Mouse (Mus musculus) frontal cortex, postnatal 14 days (tissue): Measurements from ENCODE around the gene Slc43a1.

Experiments
- DNase-seq, 2 experiments: peaks; one replicate each; pipeline ENCODE4 v3.0.0; 2022; ENCODE audit warnings: low spot score in 2 of 2

The Slc43a1 gene

DNA sequence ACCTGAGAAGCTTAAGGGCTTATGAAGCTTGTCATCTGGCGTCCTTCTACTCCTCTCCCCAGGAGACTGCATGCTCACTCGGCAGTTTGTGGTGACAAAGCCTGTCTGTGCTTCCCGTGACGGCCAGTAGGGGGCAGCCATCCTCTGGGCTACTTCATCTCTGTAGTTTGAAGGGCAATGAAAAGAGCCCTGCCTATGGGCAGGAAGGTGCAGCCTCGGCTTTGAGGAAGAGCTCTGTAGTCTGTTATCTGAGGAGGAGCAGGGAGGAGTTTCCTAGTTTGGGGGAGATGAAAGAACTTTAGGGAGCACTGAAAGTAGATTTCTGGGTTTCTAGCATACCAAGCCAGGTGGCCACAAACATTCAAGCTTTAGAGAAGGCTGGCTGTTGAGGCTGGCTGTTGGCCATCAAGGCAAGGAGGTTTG lies 29.9 kb downstream of the Slc43a1 start:
- DNase-seq, result peak; percentile 68 to 72

DNA sequence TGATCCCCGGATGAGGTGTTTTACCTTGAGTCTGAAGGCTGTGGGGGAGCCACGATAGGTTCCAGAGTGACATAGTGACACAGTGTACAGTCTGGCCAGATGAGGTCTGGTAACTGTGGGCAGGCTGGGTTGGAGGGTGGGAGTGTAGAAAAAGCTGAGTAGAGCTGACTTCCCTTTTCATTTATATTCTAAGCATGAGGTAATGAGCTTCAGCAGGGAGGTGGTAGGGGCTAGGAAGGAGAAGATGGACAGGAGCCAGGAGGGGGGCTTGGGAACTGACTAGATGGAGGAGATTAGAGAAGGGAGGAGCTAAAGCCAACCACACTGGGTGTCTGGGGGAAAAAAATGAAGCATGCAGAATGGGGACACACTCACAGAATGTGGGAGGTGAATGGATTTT lies 30.3 kb downstream of the Slc43a1 start:
- no peak for DNase-seq

DNA sequence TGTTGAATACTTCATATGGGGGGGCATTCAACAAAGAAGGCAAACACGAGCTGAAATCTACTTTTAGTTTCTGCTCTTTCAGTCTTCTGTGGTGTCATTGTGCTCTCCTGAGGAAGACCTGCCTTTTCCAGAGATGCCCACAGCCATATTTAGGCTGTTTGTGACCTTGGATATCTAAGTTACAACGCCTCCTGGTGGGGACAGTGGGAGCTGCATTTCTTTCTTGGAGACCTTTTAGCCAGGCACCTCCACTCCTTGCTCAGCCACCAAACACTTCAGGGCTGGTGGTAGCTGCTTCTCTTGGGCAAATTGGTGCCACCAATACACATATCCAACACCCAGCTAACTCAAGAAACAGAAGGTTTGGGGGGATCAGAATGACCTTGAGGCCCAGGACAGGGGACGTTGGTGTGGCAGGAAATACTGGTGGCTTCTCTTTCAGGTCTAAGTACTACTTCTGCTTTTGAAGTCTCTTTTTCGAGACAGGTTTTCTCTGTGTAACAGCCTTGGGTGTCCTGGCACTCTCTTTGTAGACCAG lies 32.0 kb downstream of the Slc43a1 start:
- DNase-seq, result no peak

DNA sequence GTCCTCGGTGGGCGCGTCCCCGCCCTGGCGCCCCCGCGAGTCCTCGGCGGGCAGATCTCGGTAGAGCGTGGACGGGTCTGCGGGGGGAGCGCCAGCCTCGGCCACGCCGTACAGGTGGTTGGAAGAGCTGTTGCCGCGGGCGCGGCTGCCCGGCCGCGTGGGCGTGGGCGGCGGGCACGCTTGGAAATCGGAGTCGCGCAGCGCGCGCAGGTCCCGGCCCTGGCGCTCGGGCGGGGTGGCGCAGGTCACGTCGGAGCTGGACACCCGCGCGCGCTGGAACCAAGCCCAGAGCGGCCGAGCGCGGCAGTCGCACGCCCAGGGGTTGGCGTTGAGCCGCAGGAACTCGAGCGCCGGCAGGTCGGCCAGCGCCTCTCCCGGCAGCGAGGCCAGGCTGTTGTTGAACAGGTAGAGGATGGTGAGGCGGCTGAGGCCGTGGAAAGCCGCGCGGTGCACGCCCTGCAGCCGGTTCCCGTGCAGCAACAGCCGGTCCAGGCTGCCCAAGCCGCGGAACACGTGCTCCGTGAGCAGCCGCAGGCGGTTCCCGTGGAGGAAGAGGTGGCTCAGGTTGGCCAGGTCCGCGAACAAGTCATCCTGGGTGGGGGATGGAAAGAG lies 33.6 kb downstream of the Slc43a1 start:
- DNase-seq, result no peak

DNA sequence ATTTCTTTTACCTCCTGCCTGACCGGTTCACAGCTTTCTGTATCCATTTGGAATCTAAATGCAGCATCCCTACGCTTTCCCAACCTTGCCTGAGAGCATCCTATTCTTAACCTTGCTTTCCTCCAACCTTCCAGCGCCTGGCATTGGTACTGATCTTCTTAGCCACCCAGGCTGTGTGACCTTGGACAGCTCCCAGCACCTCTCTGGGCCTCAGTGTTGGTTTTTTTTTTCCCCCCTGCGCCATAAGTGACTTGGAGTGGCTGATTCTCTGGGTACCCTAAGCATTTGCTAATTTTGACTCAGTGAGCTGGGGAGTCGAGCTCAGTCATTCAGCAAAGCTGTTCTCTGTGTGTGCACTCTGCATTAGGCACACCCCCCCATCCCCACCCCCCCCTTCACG lies 37.2 kb downstream of the Slc43a1 start:
- no peak for DNase-seq

DNA sequence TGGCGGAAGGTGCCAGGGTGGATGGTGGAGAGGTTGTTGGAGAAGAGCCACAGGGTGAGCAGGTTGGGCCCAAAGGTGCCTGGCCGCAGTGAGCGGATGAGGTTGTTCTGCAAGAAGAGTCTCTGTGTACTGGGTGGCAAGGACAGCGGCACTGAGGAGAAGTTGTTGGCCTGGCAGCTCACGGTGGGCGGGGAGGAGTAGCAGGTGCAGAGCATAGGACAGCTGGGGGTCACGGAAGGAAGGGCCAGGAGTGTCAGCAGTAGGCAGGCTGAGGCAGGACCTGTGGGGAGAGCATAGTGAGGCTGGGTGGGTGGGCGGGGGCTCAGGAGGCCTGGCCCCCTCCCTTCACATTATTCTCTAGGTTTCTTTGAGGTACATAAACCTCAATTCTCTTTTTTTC lies 41.9 kb downstream of the Slc43a1 start:
- peak in 1 of 2 experiments; percentile 4 for DNase-seq

DNA sequence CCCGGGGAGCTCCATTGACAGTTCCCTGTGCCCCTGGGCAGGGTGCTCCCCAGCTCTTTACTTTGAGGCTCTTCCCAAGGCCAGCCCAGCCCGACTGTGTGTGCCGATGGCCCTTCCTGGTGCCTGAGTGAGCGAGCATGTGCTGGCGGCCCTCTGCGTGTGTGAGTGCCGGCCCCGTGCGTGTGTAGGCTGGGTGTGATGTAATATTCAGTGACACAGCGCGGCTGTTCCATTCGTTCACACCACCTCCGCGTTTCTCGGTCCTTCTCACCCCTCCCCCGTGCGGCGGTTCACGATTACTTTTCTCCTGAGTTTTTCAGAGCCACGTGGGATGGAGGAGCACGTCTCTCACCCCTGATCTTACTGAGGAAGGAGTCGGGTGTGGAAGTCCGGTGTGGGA lies 44.0 kb downstream of the Slc43a1 start:
- DNase-seq, result peak in 1 of 2 experiments; percentile 69

DNA sequence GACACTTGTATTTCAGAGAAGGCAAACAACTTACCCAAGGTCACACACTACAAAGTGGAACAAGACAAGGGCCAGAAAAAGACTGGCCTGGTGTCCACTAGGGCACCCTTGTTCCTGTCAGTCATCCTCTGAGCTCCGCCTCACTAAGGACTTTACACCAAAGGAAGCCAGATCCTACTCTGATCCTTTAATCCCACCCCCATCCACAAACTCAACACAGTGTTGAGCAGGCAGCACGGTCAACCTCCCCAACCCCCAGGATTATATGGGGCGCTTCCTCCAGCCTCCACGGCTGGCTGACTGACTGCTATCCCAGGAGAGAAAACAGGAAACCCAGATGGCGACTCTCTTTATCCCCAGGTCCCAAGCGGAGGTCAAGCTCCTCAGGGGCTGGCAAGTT lies 44.4 kb downstream of the Slc43a1 start:
- no peak for DNase-seq

DNA sequence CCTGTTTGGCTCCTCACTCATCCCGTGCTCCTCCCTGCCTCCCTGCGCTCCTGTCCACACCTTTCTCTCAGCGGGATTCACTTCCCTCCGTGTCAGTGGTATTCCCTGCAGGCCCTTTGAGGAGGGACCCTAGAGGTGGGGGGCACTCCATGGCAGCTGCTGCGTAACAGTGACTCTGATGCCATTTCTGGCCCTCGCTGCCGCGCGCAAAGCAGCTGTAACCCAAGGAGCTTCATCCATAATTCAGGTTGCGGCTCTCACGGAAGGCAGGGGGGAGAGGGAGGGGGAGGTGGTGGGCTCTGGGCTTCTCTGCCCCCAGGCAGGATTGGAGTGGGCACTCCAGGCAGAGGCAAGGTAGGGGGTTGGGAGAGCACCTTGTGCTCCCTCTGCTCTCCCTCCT lies 44.9 kb downstream of the Slc43a1 start:
- peak in 1 of 2 experiments; percentile 3 for DNase-seq

DNA sequence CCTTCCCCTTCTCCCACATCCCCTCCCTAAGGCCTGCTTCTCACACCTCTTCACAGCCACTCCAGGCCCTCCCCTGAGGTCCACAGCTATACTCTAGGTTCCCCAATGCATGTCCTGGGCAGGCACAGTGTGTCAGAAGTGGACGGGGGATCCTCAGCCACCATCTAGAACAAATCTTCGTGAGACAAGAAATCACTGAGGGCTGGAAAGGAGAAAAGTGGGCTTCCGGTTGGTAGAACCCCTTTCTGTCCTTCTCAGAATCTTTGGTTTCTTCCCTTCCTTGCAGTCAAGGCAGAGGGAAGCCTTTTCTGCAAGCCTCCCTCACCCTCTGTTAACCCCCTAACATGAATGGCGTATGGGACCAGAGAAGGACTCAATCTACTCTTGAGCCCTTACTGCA lies 45.3 kb downstream of the Slc43a1 start:
- DNase-seq, result peak in 1 of 2 experiments; percentile 2

DNA sequence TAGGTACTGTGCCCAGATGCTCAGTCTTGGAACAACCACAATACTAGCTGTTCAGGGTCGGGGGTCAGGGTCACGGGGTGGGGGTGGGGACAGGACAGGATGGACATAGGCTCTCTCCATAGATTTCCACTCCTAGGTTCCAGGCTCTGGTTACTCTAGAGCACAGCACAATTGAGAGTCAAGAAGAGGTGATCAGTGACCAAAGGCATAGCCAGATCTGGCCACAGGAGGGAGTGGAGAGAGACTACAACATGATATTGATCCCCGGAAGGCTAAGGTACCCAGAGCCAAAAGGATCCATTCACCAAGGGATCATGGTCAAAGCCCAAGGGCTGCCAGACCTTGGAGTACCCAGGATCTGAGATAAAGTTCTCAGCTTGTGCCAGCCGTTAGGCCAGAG lies 46.0 kb downstream of the Slc43a1 start:
- DNase-seq, result peak in 1 of 2 experiments; percentile 3

DNA sequence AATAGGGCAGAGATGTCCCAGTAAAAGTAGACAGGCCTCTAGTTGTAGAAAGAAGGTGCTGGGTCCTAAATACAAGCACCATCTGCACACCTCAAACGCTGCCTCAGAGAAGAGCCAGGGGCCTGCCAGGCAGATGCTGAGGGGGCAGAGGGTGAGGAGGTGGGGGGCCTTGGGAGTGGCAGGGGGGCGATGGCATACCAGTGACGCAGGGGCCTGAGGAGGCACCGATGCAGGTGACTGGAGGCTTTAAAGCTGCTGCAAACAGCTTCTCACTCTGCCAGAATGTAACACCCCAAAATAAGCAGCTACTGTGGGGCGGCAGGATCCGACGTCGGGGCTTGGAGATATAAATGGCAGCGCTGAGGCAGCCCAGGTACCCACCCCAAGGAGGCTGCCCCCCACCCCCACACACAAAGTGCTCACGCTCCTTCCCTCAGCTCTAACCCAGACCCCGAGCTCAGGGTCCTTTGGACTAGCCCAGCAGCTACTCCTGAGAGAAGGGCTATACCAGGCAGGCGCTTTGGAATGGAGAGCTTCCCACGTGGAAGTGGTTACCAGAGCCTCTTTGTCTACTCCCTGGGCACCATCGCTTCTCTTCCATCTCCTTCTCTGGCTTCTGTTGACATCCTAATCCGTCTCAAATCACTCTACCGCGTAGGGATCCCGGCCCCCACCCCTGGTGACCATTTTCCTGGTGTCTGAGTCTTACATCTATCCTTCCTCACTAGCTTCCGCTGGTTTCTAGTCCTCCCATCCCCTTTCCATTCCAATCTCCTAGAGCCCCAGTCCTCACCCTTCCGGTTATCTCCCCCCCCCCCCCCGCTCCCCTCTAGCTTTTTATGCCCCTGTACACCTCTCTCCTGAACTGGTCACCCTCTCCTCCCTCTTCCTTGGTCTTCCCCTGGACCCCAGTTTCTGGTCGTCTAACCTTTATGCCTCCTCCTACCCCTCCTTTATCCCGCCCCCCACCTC lies 46.7 kb downstream of the Slc43a1 start:
- DNase-seq, result peak in 1 of 2 experiments; percentile 9

DNA sequence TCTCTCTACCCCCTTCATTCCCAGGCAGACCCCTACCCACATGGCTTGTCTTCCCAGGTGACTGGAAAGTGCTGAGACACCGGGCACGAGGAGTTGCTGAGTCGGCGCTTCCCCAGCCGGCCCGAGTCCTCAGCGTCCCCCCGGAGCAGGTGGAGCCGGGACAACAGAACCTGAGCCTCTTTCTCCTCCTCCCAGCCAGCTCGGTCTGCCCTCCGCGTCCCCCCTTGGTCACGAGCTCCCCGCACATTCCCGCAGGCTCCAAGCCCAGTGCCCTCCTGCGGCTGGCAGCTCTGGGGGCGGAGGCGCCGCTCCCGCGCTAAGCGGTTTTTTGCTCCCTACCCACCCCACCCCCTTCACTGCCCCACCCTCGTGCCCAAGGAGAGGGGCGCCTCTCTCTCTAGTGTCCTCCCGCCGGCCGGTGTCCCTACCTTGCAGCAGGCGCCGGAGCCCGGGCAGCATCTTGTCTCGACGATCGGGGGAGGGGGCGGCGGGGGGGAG lies 47.6 kb downstream of the Slc43a1 start, which contains the start of gene Rtn4rl2:
Rtn4rl2 (minus strand) TSS at position 477 of the 498 bp plus-strand sequence.
- DNase-seq, result peak in 1 of 2 experiments; percentile 19

DNA sequence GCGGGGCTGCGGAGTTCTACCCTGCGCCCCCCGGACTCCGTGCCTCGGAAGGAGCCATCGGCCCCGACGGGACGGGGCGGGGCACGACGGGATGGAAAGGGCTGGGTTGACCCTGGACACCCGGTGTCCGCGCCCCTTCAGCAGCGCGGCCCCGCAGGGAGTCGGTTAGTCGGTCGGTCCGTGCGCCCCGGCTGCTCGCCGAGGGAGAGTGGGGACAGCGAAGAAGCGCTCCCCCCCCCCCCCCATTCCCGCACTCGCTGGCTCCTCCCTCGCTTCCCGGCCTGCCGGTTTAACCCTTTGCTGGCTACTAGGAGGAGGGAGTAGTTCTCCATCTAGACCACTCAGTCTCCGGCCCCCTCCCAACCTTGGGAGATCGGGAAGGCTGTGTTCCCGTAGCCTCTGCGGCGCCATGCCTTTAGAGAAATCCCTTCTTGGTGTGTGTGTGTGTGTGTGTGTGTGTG lies 48.2 kb downstream of the Slc43a1 start:
- peak in 1 of 2 experiments; percentile 29 for DNase-seq

DNA sequence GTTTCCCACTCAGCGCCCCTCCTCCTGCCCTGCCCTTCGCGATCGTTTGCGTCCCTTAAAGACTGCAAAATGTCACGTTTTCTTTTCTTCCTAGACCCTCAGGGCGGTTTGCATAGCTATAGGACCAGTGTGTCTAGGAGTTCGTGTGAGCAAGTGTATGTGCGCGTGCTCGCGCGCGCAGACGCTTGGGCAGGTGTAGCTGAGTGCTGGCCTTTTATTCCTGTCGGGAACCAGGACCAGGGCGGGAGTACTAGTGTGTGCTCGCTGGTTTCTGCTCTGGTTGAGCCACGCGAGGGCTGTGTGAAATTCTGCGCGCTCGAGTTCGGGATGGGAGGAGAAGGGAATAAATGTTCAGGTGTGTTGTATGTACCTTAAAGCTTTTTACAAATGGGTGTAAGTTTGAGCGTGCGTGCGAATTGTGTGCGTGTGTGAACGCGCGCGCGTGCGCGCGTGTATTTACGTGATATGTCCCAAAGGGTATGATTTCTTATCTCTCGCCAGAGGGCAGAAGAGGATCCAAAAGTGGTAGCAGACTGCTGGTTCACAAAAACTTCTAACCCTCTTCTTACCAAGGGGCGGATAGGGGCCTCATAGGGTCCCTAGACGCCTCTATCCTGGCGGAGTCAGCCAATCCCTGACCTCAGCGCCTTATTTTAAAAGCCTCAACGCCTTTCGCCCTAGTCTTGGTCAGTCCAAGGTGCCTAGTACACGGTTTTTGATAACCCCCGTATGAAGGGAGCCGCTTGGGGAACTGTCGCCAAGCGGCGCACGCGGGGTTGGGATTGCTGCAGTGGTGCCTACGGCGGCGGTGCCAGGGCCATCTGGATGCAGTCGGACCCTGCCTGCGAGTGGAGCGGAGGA lies 49.0 kb downstream of the Slc43a1 start:
- peak in 1 of 2 experiments; percentile 50 for DNase-seq

DNA sequence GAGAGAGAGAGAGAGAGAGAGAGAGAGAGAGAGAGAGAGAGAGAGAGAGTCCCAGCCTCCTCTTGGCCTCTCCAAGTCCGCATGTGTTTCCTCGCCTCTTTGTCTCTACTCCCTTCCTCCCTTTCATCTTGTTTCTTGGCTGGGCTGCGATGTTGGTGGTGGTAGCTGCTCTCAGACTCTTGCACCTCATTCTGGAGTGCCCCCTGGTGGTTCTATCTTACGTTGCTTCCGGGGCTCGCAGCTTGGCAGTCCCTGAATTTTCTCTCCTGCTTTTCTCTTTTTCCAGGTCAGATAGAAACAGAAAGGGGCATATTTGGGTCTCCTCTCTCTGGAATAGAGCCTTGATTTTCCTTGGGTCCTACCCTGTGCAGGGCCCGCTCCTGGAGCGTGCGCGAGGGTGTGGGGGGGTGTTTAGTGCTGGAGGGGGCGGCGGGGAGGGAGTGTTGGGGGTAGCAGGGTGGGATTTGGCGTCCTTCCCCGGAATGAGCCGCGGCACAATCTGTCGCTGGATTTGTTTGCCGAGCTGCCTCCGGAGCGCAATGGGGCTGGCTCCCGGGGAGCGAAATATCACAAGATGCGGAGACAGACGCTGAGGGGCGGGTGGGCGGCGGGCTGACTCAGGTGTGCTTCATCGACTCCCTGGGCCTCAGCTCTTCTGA lies 50.1 kb downstream of the Slc43a1 start:
- peak in 1 of 2 experiments; percentile 69 for DNase-seq

DNA sequence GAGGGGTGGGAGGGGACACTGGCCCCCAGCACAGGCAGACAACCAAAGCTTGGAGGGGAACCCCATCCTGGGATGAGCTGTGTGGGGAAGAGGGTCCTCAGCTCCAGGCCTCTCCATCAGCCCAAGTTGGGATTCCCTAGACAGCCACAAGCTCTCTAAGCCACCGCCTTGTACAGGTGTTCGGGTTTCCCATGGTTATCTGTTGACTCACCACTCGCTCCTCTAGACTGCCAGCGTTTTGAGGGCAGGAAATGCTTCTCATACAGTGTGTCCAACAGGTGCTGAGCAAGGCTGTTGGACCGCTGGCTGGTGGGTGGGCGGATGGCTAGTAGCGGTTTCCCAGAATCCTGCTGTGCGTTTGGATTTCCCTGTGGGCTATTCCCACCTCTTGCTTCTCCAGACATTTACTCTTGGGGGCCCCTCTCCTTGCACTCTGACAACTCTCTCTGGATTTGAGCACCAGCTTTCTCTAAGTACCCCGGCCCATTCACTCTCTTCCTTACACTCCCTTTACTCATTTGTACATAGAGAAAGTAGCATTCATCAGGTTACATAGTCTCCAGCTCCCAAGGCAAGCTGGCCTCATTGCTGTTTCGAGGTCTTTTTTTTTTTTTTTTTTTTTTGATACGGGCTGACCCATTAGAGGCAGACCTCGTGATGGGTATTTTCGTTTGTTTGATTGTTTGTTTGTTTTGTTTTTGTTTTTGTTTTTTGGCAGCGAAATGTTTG lies 50.8 kb downstream of the Slc43a1 start:
- peak in 1 of 2 experiments; percentile 35 for DNase-seq

DNA sequence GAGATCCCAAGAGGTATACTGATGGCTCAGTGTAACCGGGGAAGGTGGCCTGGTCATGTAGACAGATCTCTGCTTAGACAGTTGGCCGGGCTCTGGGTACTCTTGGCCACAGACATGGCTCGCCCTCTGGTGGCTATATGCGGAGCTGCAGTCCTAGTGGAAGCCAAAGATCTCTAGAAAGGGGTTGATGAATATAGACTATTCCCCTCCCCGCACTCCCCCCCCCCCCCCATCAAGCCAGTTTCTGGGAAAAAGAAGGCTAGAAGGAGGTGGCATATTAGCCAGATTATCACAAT lies 51.3 kb downstream of the Slc43a1 start:
- DNase-seq, result peak in 1 of 2 experiments; percentile 72

DNA sequence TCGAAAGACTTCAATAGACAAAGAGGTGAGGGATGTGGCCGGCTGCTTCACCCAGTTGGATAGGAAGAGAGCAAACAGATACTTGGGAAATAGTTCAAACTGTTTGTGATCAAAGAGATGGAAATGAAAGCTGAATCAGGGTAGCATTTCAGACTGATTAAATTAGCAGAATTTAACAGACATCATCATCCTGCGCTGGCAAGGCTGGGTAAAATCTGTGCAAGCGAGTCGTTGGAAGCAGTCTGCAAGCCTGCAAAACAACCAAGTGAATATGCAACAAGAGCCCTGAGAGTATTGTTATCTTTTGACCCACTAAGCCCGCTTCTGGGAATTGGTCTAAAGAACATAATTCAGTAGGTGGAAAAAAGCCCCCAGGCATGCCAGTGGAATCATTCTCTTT lies 54.7 kb downstream of the Slc43a1 start:
- peak in 1 of 2 experiments; percentile 5 for DNase-seq
